Mouse (Mus musculus) kidney, postnatal 0 days (tissue): ENCODE results near the gene Ksr1. TPM values are rescaled to one million over a fixed set of nuclear protein-coding genes. Genes with fewer than 3 reads are reported as not detected.
"Not testable (repeated sequence)": the region's sequence is repeated elsewhere in the genome, so short reads cannot be mapped to it uniquely, and the experiment has no call there.

ENCODE experiments used
- ATAC-seq: fragments of 200-750 bp; cut with Nextera tagmentation; replicated peaks from 2 replicates; pipeline ENCODE4 v1.8.0; 2017; ENCODE audit warnings: low read depth, moderate number of reproducible peaks, moderate TSS enrichment, moderate library complexity; ENCODE audit not compliant: low FRiP score
- DNase-seq: peaks from one replicate; pipeline ENCODE4 v3.0.0-alpha.2; 2016; ENCODE audit warnings: low spot score
- H3K27ac ChIP-seq: fragments of 300-500 bp; sonication (generic); 2 replicates; pipeline ENCODE4 v1.5.1; 2014; ENCODE audit warnings: mild to moderate bottlenecking
- H3K27me3 ChIP-seq: fragments of 300-500 bp; sonication (generic); 2 replicates; pipeline ENCODE4 v1.6.1; 2014; ENCODE audit warnings: low read length, mixed read lengths; ENCODE audit not compliant: insufficient read depth
- H3K36me3 ChIP-seq: fragments of 300-500 bp; sonication (generic); 2 replicates; pipeline ENCODE4 v1.6.1; 2014; ENCODE audit warnings: low read length, mixed read lengths; ENCODE audit not compliant: insufficient read depth
- H3K4me1 ChIP-seq: fragments of 300-500 bp; sonication (generic); replicated peaks from 2 replicates; pipeline ENCODE4 v1.6.1; 2014; ENCODE audit warnings: antibody characterized with exemption, low read length, mixed read lengths; ENCODE audit not compliant: insufficient read depth
- H3K4me2 ChIP-seq: fragments of 300-500 bp; sonication (generic); 2 replicates; pipeline ENCODE4 v1.6.1; 2014; ENCODE audit warnings: mild to moderate bottlenecking, low read length, moderate library complexity, mixed read lengths
- H3K4me3 ChIP-seq: fragments of 300-500 bp; sonication (generic); replicated peaks from 2 replicates; pipeline ENCODE4 v1.5.1; 2014; ENCODE audit warnings: low read depth, low read length
- H3K9ac ChIP-seq: fragments of 300-500 bp; sonication (generic); 2 replicates; pipeline ENCODE4 v1.6.1; 2014; ENCODE audit warnings: low read depth, low read length
- H3K9me3 ChIP-seq: fragments of 300-500 bp; sonication (generic); replicated peaks from 2 replicates; pipeline ENCODE4 v1.6.1; 2016; ENCODE audit warnings: low read length, inconsistent platforms, mixed read lengths
- CTCF ChIP-seq: IDR thresholded peaks from 2 replicates; pipeline ENCODE4 v1.5.1; 2016; ENCODE audit warnings: antibody characterized with exemption, low read depth, mild to moderate bottlenecking, moderate library complexity
- WGBS: fragments of 180-500 bp; shearing (Covaris S2); extraction: QIAGEN DNeasy Blood & Tissue Kit; methylation state at CpG from one replicate; pipeline ENCODE4 v1.1.7; 2014; 5-methylcytosine and 5-hydroxymethylcytosine counted together
- polyA plus RNA-seq: library from polyadenylated mRNA; unstranded; fragments of >200 nt; fragmentation: Nextera tagmentation; extraction: Ambion mirVana; gene quantifications from 2 replicates; pipeline ENCODE4 v1.2.1, GENCODE M21; 2015

The Ksr1 gene
- polyA plus RNA-seq, 1 experiment from 2014 or later, result 1.8 TPM

DNA sequence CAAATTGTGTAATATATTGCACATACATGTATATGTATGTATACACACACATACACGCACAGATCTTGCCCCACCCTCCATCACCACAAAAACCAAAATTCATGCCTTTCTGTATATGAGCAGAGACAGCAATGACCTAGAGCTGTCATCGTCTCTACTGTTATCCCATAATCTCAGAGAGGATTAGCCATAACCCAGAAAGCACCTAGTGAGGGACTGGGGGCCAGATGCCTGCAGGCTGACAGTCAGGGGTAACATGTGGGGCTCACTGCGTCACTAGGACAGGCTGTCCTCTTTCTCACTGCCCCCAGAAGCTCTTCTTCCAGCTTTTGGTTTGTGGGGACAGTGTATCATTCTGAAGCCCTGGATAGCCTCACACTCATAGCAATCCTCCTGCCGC, 144.3 kb downstream of the Ksr1 start:
- H3K36me3 ChIP-seq, result no peaks in the 10 kb centered on the region
- H3K9ac ChIP-seq, result no peak overlapping the region
- DNase-seq (no peak), ATAC-seq (no peak)
- 91% methylated on average over 4 of the region's 4 CpGs for WGBS
- TF ChIP-seq CTCF, result no peak
- no peak overlapping the region for H3K4me3 ChIP-seq
- peaks cover 20% of the 10 kb centered on the region; the same call in 1 of the 2 replicates for H3K4me1 ChIP-seq
- H3K27me3 ChIP-seq, result no peaks in the 10 kb centered on the region
- no peak overlapping the region for H3K4me2 ChIP-seq
- H3K27ac ChIP-seq, result no peak overlapping the region
- H3K9me3 ChIP-seq, result no peaks in the 10 kb centered on the region; the same call in 1 of the 2 replicates

- no peak overlapping the region for H3K4me3 ChIP-seq
- no peaks in the 10 kb centered on the region; the same call in 1 of the 2 replicates for H3K9me3 ChIP-seq
- H3K9ac ChIP-seq, result no peak overlapping the region
- TF ChIP-seq CTCF, result no peak
- no peaks in the 10 kb centered on the region for H3K36me3 ChIP-seq
- H3K4me1 ChIP-seq, result peaks cover 17% of the 10 kb centered on the region; the same call in 1 of the 2 replicates
- no peak overlapping the region for H3K4me2 ChIP-seq
- ATAC-seq (no peak), DNase-seq (peak; percentile 67)
- 57% methylated on average over 6 of the region's 6 CpGs for WGBS
- no peak overlapping the region for H3K27ac ChIP-seq
- no peaks in the 10 kb centered on the region for H3K27me3 ChIP-seq
Measured at GRCm38 (mm10) chr11:78999118-78999517, 147.1 kb downstream of the Ksr1 start.

GRCm38 (mm10) chr11:78990875-78991543, 155.2 kb downstream of the Ksr1 start:
- not testable (repeated sequence) for H3K4me2 ChIP-seq, H3K9ac ChIP-seq, DNase-seq, H3K9me3 ChIP-seq, H3K27me3 ChIP-seq, H3K4me3 ChIP-seq, H3K27ac ChIP-seq, H3K36me3 ChIP-seq, ATAC-seq, H3K4me1 ChIP-seq
- WGBS, result 80% methylated on average over 5 of the region's 5 CpGs

DNA sequence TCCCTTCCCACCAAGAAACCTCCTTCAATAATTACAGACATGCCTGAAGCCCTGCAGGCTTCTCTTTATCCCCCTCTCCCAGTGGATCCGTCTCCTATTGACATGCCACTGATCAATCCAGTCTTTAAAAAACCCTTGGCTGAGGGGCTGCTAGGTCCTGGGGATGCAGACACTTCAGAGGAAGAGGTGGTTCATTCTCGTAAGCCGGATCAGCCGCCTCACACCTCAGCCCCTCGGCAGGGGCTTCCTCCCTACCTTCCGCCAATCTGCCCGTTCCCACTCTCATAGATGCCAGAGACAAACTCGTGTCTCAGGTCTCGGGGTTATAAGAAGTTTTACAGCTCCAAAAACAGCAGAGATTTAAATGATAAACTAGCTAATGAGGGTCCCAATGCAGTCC, 156.1 kb downstream of the Ksr1 start:
- WGBS, result 89% methylated on average over 9 of the region's 9 CpGs
- no peak for TF ChIP-seq CTCF
- Histone ChIP-seq H3K9ac (no peak overlapping the region), H3K4me1 (no peaks in the 10 kb centered on the region), H3K36me3 (no peaks in the 10 kb centered on the region), H3K27me3 (no peaks in the 10 kb centered on the region), H3K9me3 (no peaks in the 10 kb centered on the region), H3K4me2 (no peak overlapping the region), H3K4me3 (no peak overlapping the region), H3K27ac (no peak overlapping the region)
- ATAC-seq (no peak), DNase-seq (no peak)

DNA sequence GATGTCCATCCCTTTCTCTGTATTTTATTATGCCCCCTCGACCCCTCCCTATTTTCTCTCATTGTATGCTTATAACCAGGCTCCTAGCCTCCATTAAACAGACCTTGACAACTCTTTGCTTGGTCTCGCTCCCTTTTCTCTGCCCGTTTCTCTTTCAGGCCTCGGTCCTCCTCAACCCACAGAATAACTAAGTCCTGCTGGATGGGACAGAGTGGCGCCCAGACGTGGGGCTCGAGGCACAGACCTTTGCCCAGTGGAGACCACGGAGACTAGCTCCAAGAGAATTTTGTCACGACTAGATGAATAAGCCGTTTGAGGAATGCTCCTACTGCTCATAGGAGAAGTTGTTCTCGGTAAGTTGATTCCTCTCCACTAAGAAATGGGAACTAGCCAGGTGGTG, 157.0 kb downstream of the Ksr1 start:
- not testable (repeated sequence) for H3K27me3 ChIP-seq, H3K4me1 ChIP-seq, DNase-seq, H3K4me2 ChIP-seq, H3K9ac ChIP-seq, H3K27ac ChIP-seq, ATAC-seq, H3K9me3 ChIP-seq, H3K4me3 ChIP-seq, H3K36me3 ChIP-seq
- 92% methylated on average over 11 of the region's 11 CpGs for WGBS

DNA sequence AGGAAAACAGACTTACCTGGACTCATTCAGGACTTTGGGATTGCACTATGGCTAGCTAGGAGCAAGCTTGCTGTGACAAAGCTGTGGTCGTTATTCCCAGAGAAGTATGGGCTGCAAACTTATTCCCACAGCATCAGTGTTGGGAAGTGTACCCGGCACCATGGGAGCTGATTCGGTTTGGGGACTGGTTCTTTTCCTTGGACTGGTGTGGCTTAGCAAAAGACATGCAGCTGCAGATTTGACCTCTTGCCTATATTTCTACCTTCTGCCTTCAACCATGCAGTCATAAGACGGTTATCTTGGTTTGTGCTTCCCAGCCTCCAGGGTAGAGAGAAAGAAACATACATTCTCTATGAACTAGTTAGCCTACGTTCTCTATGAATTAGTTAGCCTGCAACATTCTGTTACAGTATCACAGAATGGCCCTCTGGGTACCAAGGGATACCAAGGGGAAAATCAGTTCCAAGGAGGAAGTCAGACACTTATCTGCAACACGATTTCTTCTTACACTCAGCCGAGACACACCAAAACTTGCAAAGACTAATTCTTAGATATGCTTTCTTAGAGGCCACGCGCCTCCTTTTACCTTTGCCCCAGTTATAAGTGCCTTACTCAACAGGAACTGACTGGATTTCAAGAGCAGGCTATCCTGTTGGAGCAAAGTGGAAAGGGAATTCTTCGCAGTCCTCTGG, 159.8 kb downstream of the Ksr1 start:
- Histone ChIP-seq H3K4me2 (no peak overlapping the region), H3K4me3 (no peak overlapping the region), H3K36me3 (no peaks in the 10 kb centered on the region), H3K9ac (no peak overlapping the region), H3K9me3 (no peaks in the 10 kb centered on the region), H3K27ac (no peak overlapping the region), H3K27me3 (no peaks in the 10 kb centered on the region), H3K4me1 (no peaks in the 10 kb centered on the region)
- no peak for TF ChIP-seq CTCF
- ATAC-seq (no peak), DNase-seq (no peak)
- WGBS, result 86% methylated on average over 10 of the region's 10 CpGs
